Mouse (Mus musculus) bone marrow, adult 2 months (tissue): ENCODE measurements around the gene Ptger3.

Source experiments
- CTCF ChIP-seq: fragments of 200-500 bp; IDR thresholded peaks from 2 replicates; pipeline ENCODE4 v1.5.1; 2011; ENCODE audit warnings: low read length, control low read depth; ENCODE audit not compliant: control insufficient read depth, insufficient read depth
- POLR2A ChIP-seq: fragments of 200-500 bp; IDR thresholded peaks from 2 replicates; pipeline ENCODE4 v1.6.1; 2011; ENCODE audit warnings: low read depth, mild to moderate bottlenecking, control low read depth, low read length, borderline replicate concordance; ENCODE audit not compliant: control insufficient read depth

- no peak for TF ChIP-seq CTCF
- TF ChIP-seq POLR2A, result no peak
Observed at GRCm38 (mm10) chr3:157520433-157520832, 46.3 kb upstream of the Ptger3 start.
